In the genomic region with DNA sequence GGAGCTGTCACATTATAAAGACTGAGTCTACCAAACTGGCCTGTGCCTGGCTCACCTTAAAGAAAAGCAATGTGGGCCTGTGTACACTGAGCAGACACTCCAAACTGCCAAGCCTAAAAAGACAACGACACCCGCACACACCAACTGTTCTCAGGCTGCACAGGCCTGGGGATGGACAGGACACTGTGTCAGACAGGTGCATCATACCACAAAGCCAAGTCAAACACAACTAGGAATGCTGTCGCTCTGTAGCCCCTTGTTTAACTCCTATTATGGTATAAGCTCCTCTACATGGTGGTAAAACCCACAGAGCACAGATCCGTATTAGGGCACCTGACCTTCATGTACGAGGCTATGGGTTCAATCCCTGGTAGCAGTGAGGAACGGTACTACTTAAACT, we compare ENCODE assay signal across 16 mouse cellular contexts.
"Had no signal": no experiment of that assay in that cellular context is flagged by ENCODE, and none has a peak within 500 bp of the region (broad histone marks: within the 10 kb centered on the region; RNA-seq: fewer than 3 reads in every experiment).

No protein-coding gene starts in this region.

- H3K4me1 ChIP-seq: neural tube, embryonic 13.5 days; neural tube, embryonic 15.5 days; stomach, embryonic 15.5 days had no signal

- H3K4me2 ChIP-seq: neural tube, embryonic 13.5 days; neural tube, embryonic 15.5 days; stomach, embryonic 15.5 days had no signal

- H3K36me3 ChIP-seq: stomach, embryonic 15.5 days had no signal

- H3K9ac ChIP-seq: neural tube, embryonic 13.5 days; neural tube, embryonic 15.5 days; stomach, embryonic 15.5 days had no signal

- DNase-seq: retina, postnatal 1 day; right cerebral cortex, adult 18-20 months; right cerebral cortex, postnatal 14 days; right cerebral cortex, postnatal 25 days; right cerebral cortex, postnatal 4 days; spleen, adult 18-20 months; thymus, adult 18-20 months; thymus, adult 2 months; thymus, postnatal 14 days; thymus, postnatal 25 days; thymus, postnatal 36 days; thymus, postnatal 4 days had no signal

- H3K4me3 ChIP-seq: neural tube, embryonic 13.5 days; neural tube, embryonic 15.5 days; stomach, embryonic 15.5 days had no signal

- H3K9me3 ChIP-seq: neural tube, embryonic 13.5 days; neural tube, embryonic 15.5 days; stomach, embryonic 15.5 days had no signal

- H3K27ac ChIP-seq: neural tube, embryonic 13.5 days; neural tube, embryonic 15.5 days; stomach, embryonic 15.5 days; stomach, postnatal 0 days had no signal

- H3K27me3 ChIP-seq: neural tube, embryonic 13.5 days; neural tube, embryonic 15.5 days; stomach, embryonic 15.5 days had no signal
